Comparison of ENCODE assay signal across 7 mouse cellular contexts in the genomic region with DNA sequence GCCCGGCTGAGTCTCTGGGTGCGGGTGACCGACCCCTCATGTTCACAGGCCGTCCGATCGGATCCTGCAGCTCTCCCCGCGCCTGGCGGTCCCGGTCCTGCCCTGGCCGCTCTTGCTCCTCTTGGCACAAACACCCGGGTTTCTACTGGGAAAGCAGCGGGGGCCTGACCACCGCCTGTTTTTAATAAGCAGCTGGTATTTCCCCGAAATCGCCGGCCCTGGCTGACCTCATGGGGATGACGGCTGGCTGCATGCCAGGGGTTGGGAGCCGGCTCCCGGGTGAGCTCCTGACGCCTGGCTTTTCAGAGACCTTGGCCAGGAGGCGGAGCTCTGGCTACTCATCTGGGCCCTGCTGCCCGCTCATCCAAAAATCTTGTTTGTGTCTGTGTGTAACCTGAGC. TPM values are rescaled to one million over a fixed set of nuclear protein-coding genes. Genes with fewer than 3 reads are reported as not detected.
DNase-seq lines count a peak whose midpoint lies in the region; ATAC-seq and TF ChIP-seq lines count a peak whose summit lies in the region.

No protein-coding gene starts in this region.

- peak overlapping the region; percentile 76 for H3K9ac ChIP-seq in intestine, embryonic 16.5 days (ENCODE audit: low read depth, low read length)

- intact Hi-C loops in left cerebral cortex, postnatal 14 days (cut with DNase I), result loop anchor here (2.0 to 5.0 kb wide), 3 partner anchors 65 to 369 kb away; no protein-coding TSS in a partner anchor

- peak; percentile 95 for DNase-seq in adrenal gland, postnatal 10 days
- peak; percentile 83 for DNase-seq in embryo, embryonic 10.5 days (ENCODE audit: low spot score)
- DNase-seq in gastrocnemius, postnatal 25 days, result peak; percentile 90
- DNase-seq in left cerebral cortex, postnatal 14 days (ENCODE audit: low spot score in 2 of 2), result peak; percentile 68 to 80

- TF ChIP-seq CTCF in small intestine, adult 2 months (IDR thresholded peaks at IDR 0.05; ENCODE audit: extremely low read depth, insufficient read length, insufficient replicate concordance, low read depth, low read length), result no peak

- peak overlapping the region; percentile 93 for H3K4me2 ChIP-seq in intestine, embryonic 16.5 days (ENCODE audit: low read depth, low read length)

- no peaks in the 10 kb centered on the region for H3K27me3 ChIP-seq in intestine, embryonic 16.5 days (replicated peaks; ENCODE audit: control insufficient read depth, insufficient read depth, low read length)
- H3K27me3 ChIP-seq in small intestine, adult 2 months (ENCODE audit: control insufficient read depth, insufficient read depth, low read length), result peaks cover 4% of the 10 kb centered on the region; the same call in 1 of the 2 replicates

- peak; percentile 76 for ATAC-seq in intestine, embryonic 16.5 days
- 0 out of 2 replicates have a peak, but pooled peaks have one; percentile 11 for ATAC-seq in megakaryocyte-erythroid progenitor cell, adult 5-6 weeks (replicated peaks; ENCODE audit: low FRiP score, low TSS enrichment, poor library complexity, severe bottlenecking)

- no peaks in the 10 kb centered on the region for H3K36me3 ChIP-seq in intestine, embryonic 16.5 days (ENCODE audit: control insufficient read depth, insufficient read depth, low read length)
- H3K36me3 ChIP-seq in small intestine, adult 2 months (ENCODE audit: control insufficient read depth, insufficient read depth, low read length), result no peaks in the 10 kb centered on the region

- 2% methylated on average over 23 of the region's 23 CpGs for WGBS in intestine, embryonic 16.5 days
- 2% methylated on average over 23 of the region's 23 CpGs for WGBS in small intestine, adult 2 months

- no peaks in the 10 kb centered on the region for H3K9me3 ChIP-seq in intestine, embryonic 16.5 days (ENCODE audit: control insufficient read depth, low read length)

- peak overlapping the region; percentile 61 for H3K4me3 ChIP-seq in intestine, embryonic 16.5 days (ENCODE audit: low read length)
- peak overlapping the region; percentile 60 for H3K4me3 ChIP-seq in small intestine, adult 2 months (ENCODE audit: low read depth, low read length)

- H3K4me1 ChIP-seq in intestine, embryonic 16.5 days (ENCODE audit: control insufficient read depth, insufficient read depth, low read length), result peaks cover 6% of the 10 kb centered on the region; the same call in 1 of the 2 replicates
- peaks cover 3% of the 10 kb centered on the region; the same call in 1 of the 2 replicates for H3K4me1 ChIP-seq in small intestine, adult 2 months (ENCODE audit: control insufficient read depth, insufficient read depth, insufficient read length, low read length)

- peak overlapping the region; percentile 69 for H3K27ac ChIP-seq in intestine, embryonic 16.5 days (ENCODE audit: low read length)
- no peak overlapping the region for H3K27ac ChIP-seq in small intestine, adult 2 months (ENCODE audit: insufficient read depth, low read depth, low read length)

- no peak for TF ChIP-seq POLR2A in small intestine, adult 2 months (IDR thresholded peaks at IDR 0.05; ENCODE audit: low read depth, low read length)

RNA-seq across cellular contexts. Expression of a gene that starts 16.2 kb away (rescaled TPM):
- total RNA-seq in adrenal gland, postnatal 10 days (2021), result not detected
- not detected for total RNA-seq in gastrocnemius, postnatal 25 days (2021)
- polyA plus RNA-seq in intestine, embryonic 16.5 days (2015; fragmentation: Nextera tagmentation; extraction: Ambion mirVana), result not detected in 2 replicates
- total RNA-seq in left cerebral cortex, postnatal 14 days (2021), result not detected
- total RNA-seq in megakaryocyte-erythroid progenitor cell, adult 5-6 weeks (2014; fragmentation: Nextera tagmentation), result not detected in 2 replicates
- total RNA-seq in megakaryocyte-erythroid progenitor cell, adult 5-6 weeks (2017), result not detected in 2 replicates
- polyA plus RNA-seq in small intestine, adult 2 months (2012; rRNA removed), result not detected in 2 replicates

RNA-seq across cellular contexts. Expression of a gene that starts 32.1 kb away (rescaled TPM):
- not detected for total RNA-seq in adrenal gland, postnatal 10 days (2021)
- not detected for total RNA-seq in gastrocnemius, postnatal 25 days (2021)
- not detected in 2 replicates for polyA plus RNA-seq in intestine, embryonic 16.5 days (2015; fragmentation: Nextera tagmentation; extraction: Ambion mirVana)
- total RNA-seq in left cerebral cortex, postnatal 14 days (2021), result not detected
- total RNA-seq in megakaryocyte-erythroid progenitor cell, adult 5-6 weeks (2014; fragmentation: Nextera tagmentation), result not detected in 2 replicates
- not detected in 2 replicates for total RNA-seq in megakaryocyte-erythroid progenitor cell, adult 5-6 weeks (2017)
- polyA plus RNA-seq in small intestine, adult 2 months (2012; rRNA removed), result not detected in 2 replicates

RNA-seq across cellular contexts. Expression of a gene that starts 34.8 kb away (rescaled TPM):
- 10 to 100 TPM; 13.4 to 13.9 TPM for total RNA-seq in adrenal gland, postnatal 10 days (2021)
- 1 to 10 TPM; 1.3 to 2.4 TPM for total RNA-seq in gastrocnemius, postnatal 25 days (2021)
- 15.4 and 16.4 TPM in 2 replicates for polyA plus RNA-seq in intestine, embryonic 16.5 days (2015; fragmentation: Nextera tagmentation; extraction: Ambion mirVana)
- total RNA-seq in left cerebral cortex, postnatal 14 days (2021), result 1 to 10 TPM; 6.4 to 8.3 TPM
- total RNA-seq in megakaryocyte-erythroid progenitor cell, adult 5-6 weeks (2014; fragmentation: Nextera tagmentation), result not detected in 2 replicates
- total RNA-seq in megakaryocyte-erythroid progenitor cell, adult 5-6 weeks (2017), result not detected in 2 replicates
- 5.6 and 7.3 TPM in 2 replicates for polyA plus RNA-seq in small intestine, adult 2 months (2012; rRNA removed)

RNA-seq across cellular contexts. Expression of a gene that starts 40.1 kb away (rescaled TPM):
- total RNA-seq in adrenal gland, postnatal 10 days (2021), result 10 to 100 TPM; 10.6 to 78.0 TPM
- 100 to 1,000 TPM; 119 to 840 TPM for total RNA-seq in gastrocnemius, postnatal 25 days (2021)
- polyA plus RNA-seq in intestine, embryonic 16.5 days (2015; fragmentation: Nextera tagmentation; extraction: Ambion mirVana), result 0.67 and 0.71 TPM in 2 replicates
- total RNA-seq in left cerebral cortex, postnatal 14 days (2021), result under 1 TPM in 1 of 2 experiments, not detected in 1; 0.53 TPM
- total RNA-seq in megakaryocyte-erythroid progenitor cell, adult 5-6 weeks (2014; fragmentation: Nextera tagmentation), result not detected in 2 replicates
- total RNA-seq in megakaryocyte-erythroid progenitor cell, adult 5-6 weeks (2017), result not detected in 2 replicates
- polyA plus RNA-seq in small intestine, adult 2 months (2012; rRNA removed), result not detected in 2 replicates

RNA-seq across cellular contexts. Expression of a gene that starts 44.8 kb away (rescaled TPM):
- total RNA-seq in adrenal gland, postnatal 10 days (2021), result not detected
- not detected for total RNA-seq in gastrocnemius, postnatal 25 days (2021)
- not detected in 2 replicates for polyA plus RNA-seq in intestine, embryonic 16.5 days (2015; fragmentation: Nextera tagmentation; extraction: Ambion mirVana)
- total RNA-seq in left cerebral cortex, postnatal 14 days (2021), result not detected
- total RNA-seq in megakaryocyte-erythroid progenitor cell, adult 5-6 weeks (2014; fragmentation: Nextera tagmentation), result not detected in 2 replicates
- not detected in 2 replicates for total RNA-seq in megakaryocyte-erythroid progenitor cell, adult 5-6 weeks (2017)
- not detected in 2 replicates for polyA plus RNA-seq in small intestine, adult 2 months (2012; rRNA removed)
